Mouse (Mus musculus) midbrain, embryonic 13.5 days (tissue): Measurements from ENCODE around the gene Gm49711. TPM values are rescaled to one million over a fixed set of nuclear protein-coding genes. Genes with fewer than 3 reads are reported as not detected.

ENCODE experiments used
- ATAC-seq: fragments of 200-750 bp; cut with Nextera tagmentation; 2 replicates; pipeline ENCODE4 v1.8.0; 2017; ENCODE audit warnings: mild to moderate bottlenecking, moderate TSS enrichment, moderate library complexity
- H3K27ac ChIP-seq: fragments of 300-500 bp; sonication (generic); 2 replicates; pipeline ENCODE4 v1.5.1; 2015; ENCODE audit warnings: inconsistent platforms, mild to moderate bottlenecking, moderate library complexity
- H3K27me3 ChIP-seq: fragments of 300-500 bp; sonication (generic); 2 replicates; pipeline ENCODE4 v1.6.1; 2015; ENCODE audit warnings: mild to moderate bottlenecking, inconsistent platforms
- H3K36me3 ChIP-seq: fragments of 300-500 bp; sonication (generic); 2 replicates; pipeline ENCODE4 v1.6.1; 2015; ENCODE audit warnings: mild to moderate bottlenecking, inconsistent platforms
- H3K4me1 ChIP-seq: fragments of 300-500 bp; sonication (generic); replicated peaks from 2 replicates; pipeline ENCODE4 v1.6.1; 2015; ENCODE audit warnings: inconsistent platforms
- H3K4me2 ChIP-seq: fragments of 300-500 bp; sonication (generic); replicated peaks from 2 replicates; pipeline ENCODE4 v1.6.1; 2015; ENCODE audit warnings: moderate library complexity, mild to moderate bottlenecking, inconsistent platforms
- H3K4me3 ChIP-seq: fragments of 300-500 bp; sonication (generic); replicated peaks from 2 replicates; pipeline ENCODE4 v1.5.1; 2015; ENCODE audit warnings: mild to moderate bottlenecking, inconsistent platforms
- H3K9ac ChIP-seq: fragments of 300-500 bp; sonication (generic); replicated peaks from 2 replicates; pipeline ENCODE4 v1.6.1; 2015; ENCODE audit warnings: mild to moderate bottlenecking, inconsistent platforms
- H3K9me3 ChIP-seq: fragments of 300-500 bp; sonication (generic); 2 replicates; pipeline ENCODE4 v1.6.1; 2016; ENCODE audit warnings: mild to moderate bottlenecking, inconsistent platforms
- WGBS: fragments of 180-500 bp; shearing (Covaris S2); methylation state at CpG from one replicate; pipeline ENCODE4 v1.1.7; 2015; 5-methylcytosine and 5-hydroxymethylcytosine counted together
- polyA plus RNA-seq: library from polyadenylated mRNA; unstranded; fragments of >200 nt; fragmentation: Nextera tagmentation; extraction: Ambion mirVana; gene quantifications from 2 replicates; pipeline ENCODE4 v1.2.1, GENCODE M21; 2015

The Gm49711 gene
- polyA plus RNA-seq, 1 experiment from 2014 or later, result 0.54 TPM

- 86% methylated on average over 7 of the region's 7 CpGs for WGBS
- no peak overlapping the region for H3K4me3 ChIP-seq
- H3K4me1 ChIP-seq, result no peaks in the 10 kb centered on the region
- H3K9me3 ChIP-seq, result no peaks in the 10 kb centered on the region
- no peak overlapping the region for H3K4me2 ChIP-seq
- H3K27ac ChIP-seq, result no peak overlapping the region
- H3K27me3 ChIP-seq, result no peaks in the 10 kb centered on the region
- no peak for ATAC-seq
- H3K36me3 ChIP-seq, result no peaks in the 10 kb centered on the region
- H3K9ac ChIP-seq, result no peak overlapping the region
These were observed 18.7 kb upstream of the Gm49711 start for GRCm38 (mm10) chr16:92039421-92039820.

GRCm38 (mm10) chr16:92039966-92040365 is 18.1 kb upstream of the Gm49711 start:
- Histone ChIP-seq H3K9me3 (no peaks in the 10 kb centered on the region), H3K4me3 (no peak overlapping the region), H3K27ac (no peak overlapping the region), H3K36me3 (no peaks in the 10 kb centered on the region), H3K4me2 (no peak overlapping the region), H3K27me3 (no peaks in the 10 kb centered on the region), H3K9ac (no peak overlapping the region), H3K4me1 (no peaks in the 10 kb centered on the region)
- ATAC-seq, result no peak
- 95% methylated on average over 11 of the region's 11 CpGs for WGBS

GRCm38 (mm10) chr16:92051777-92052310 is 6.3 kb upstream of the Gm49711 start:
- no peak overlapping the region for H3K9ac ChIP-seq
- peaks cover 10% of the 10 kb centered on the region; the same call in 1 of the 2 replicates for H3K9me3 ChIP-seq
- H3K27ac ChIP-seq, result no peak overlapping the region
- H3K4me1 ChIP-seq, result no peaks in the 10 kb centered on the region
- H3K4me3 ChIP-seq, result no peak overlapping the region
- no peak overlapping the region for H3K4me2 ChIP-seq
- WGBS, result 83% methylated on average over 7 of the region's 7 CpGs
- peaks cover 2% of the 10 kb centered on the region; the same call in 1 of the 2 replicates for H3K27me3 ChIP-seq
- ATAC-seq, result no peak
- no peaks in the 10 kb centered on the region for H3K36me3 ChIP-seq

- Histone ChIP-seq H3K27me3 (peaks cover 2% of the 10 kb centered on the region; the same call in 1 of the 2 replicates), H3K9ac (no peak overlapping the region), H3K4me3 (no peak overlapping the region), H3K4me2 (no peak overlapping the region), H3K36me3 (no peaks in the 10 kb centered on the region), H3K4me1 (peaks cover 6% of the 10 kb centered on the region), H3K9me3 (peaks cover 10% of the 10 kb centered on the region; the same call in 1 of the 2 replicates), H3K27ac (no peak overlapping the region)
- ATAC-seq, result no peak
- WGBS, result 67% methylated on average over 10 of the region's 10 CpGs
These were observed 5.5 kb upstream of the Gm49711 start for GRCm38 (mm10) chr16:92052569-92052968.

GRCm38 (mm10) chr16:92056711-92057110 is 1.4 kb upstream of the Gm49711 start:
- no peak for ATAC-seq
- no peak overlapping the region for H3K27ac ChIP-seq
- H3K36me3 ChIP-seq, result peaks cover 7% of the 10 kb centered on the region
- H3K27me3 ChIP-seq, result peaks cover 2% of the 10 kb centered on the region; the same call in 1 of the 2 replicates
- WGBS, result 59% methylated on average over 2 of the region's 2 CpGs
- H3K4me2 ChIP-seq, result no peak overlapping the region
- peaks cover 10% of the 10 kb centered on the region; the same call in 1 of the 2 replicates for H3K9me3 ChIP-seq
- no peak overlapping the region for H3K4me3 ChIP-seq
- H3K9ac ChIP-seq, result no peak overlapping the region
- H3K4me1 ChIP-seq, result peaks cover 37% of the 10 kb centered on the region

- peak; percentile 68 for ATAC-seq
- WGBS, result 4% methylated on average over 11 of the region's 11 CpGs
- Histone ChIP-seq H3K27ac (peak overlapping the region; percentile 84), H3K4me2 (peak overlapping the region; percentile 84), H3K27me3 (peaks cover 2% of the 10 kb centered on the region; the same call in 1 of the 2 replicates), H3K9ac (peak overlapping the region; percentile 88), H3K36me3 (peaks cover 11% of the 10 kb centered on the region), H3K9me3 (peaks cover 10% of the 10 kb centered on the region; the same call in 1 of the 2 replicates), H3K4me3 (peak overlapping the region; percentile 82), H3K4me1 (peaks cover 37% of the 10 kb centered on the region)
These were observed 662 bp upstream of the Gm49711 start for GRCm38 (mm10) chr16:92057456-92057851.

- H3K4me2 ChIP-seq, result peak overlapping the region; percentile 84
- peak overlapping the region; percentile 82 for H3K4me3 ChIP-seq
- peaks cover 37% of the 10 kb centered on the region for H3K4me1 ChIP-seq
- WGBS, result 2% methylated on average over 59 of the region's 63 CpGs
- peak overlapping the region; percentile 88 for H3K9ac ChIP-seq
- 0 out of 2 replicates have a peak, but pooled peaks cover 4% of the 10 kb centered on the region for H3K9me3 ChIP-seq
- peaks cover 21% of the 10 kb centered on the region for H3K36me3 ChIP-seq
- H3K27ac ChIP-seq, result peak overlapping the region; percentile 84; the same call in 1 of the 2 replicates
- peak; percentile 24 for ATAC-seq
- H3K27me3 ChIP-seq, result peaks cover 2% of the 10 kb centered on the region; the same call in 1 of the 2 replicates
These were observed 816 bp downstream of the Gm49711 start for GRCm38 (mm10) chr16:92058644-92059620.

- H3K27me3 ChIP-seq, result peaks cover 2% of the 10 kb centered on the region; the same call in 1 of the 2 replicates
- H3K4me3 ChIP-seq, result peak overlapping the region; percentile 82
- H3K27ac ChIP-seq, result no peak overlapping the region
- peak overlapping the region; percentile 84 for H3K4me2 ChIP-seq
- ATAC-seq, result no peak
- peaks cover 37% of the 10 kb centered on the region for H3K4me1 ChIP-seq
- WGBS, result 65% methylated on average over 3 of the region's 3 CpGs
- H3K36me3 ChIP-seq, result peaks cover 30% of the 10 kb centered on the region
- H3K9ac ChIP-seq, result 0 out of 2 replicates have a peak overlapping the region, but pooled peaks have one; percentile 15
- no peaks in the 10 kb centered on the region for H3K9me3 ChIP-seq
These were observed 2.1 kb downstream of the Gm49711 start for GRCm38 (mm10) chr16:92060213-92060612.

GRCm38 (mm10) chr16:92061586-92061985 is 3.5 kb downstream of the Gm49711 start:
- H3K4me2 ChIP-seq, result 0 out of 2 replicates have a peak overlapping the region, but pooled peaks have one; percentile 84
- H3K27me3 ChIP-seq, result no peaks in the 10 kb centered on the region; the same call in 1 of the 2 replicates
- ATAC-seq, result no peak
- H3K4me3 ChIP-seq, result no peak overlapping the region
- H3K36me3 ChIP-seq, result peaks cover 38% of the 10 kb centered on the region
- H3K9ac ChIP-seq, result no peak overlapping the region
- H3K9me3 ChIP-seq, result no peaks in the 10 kb centered on the region
- WGBS, result 93% methylated on average over 7 of the region's 7 CpGs
- peaks cover 37% of the 10 kb centered on the region for H3K4me1 ChIP-seq
- H3K27ac ChIP-seq, result no peak overlapping the region

- Histone ChIP-seq H3K9ac (no peak overlapping the region), H3K27ac (no peak overlapping the region), H3K4me3 (no peak overlapping the region), H3K27me3 (no peaks in the 10 kb centered on the region), H3K9me3 (no peaks in the 10 kb centered on the region), H3K4me1 (peaks cover 30% of the 10 kb centered on the region), H3K36me3 (peaks cover 49% of the 10 kb centered on the region), H3K4me2 (no peak overlapping the region)
- 97% methylated on average over 1 of the region's 1 CpGs for WGBS
- no peak for ATAC-seq
These were observed 4.7 kb downstream of the Gm49711 start for GRCm38 (mm10) chr16:92062832-92063231.

GRCm38 (mm10) chr16:92064801-92065200 is 6.7 kb downstream of the Gm49711 start:
- no peak overlapping the region for H3K4me2 ChIP-seq
- H3K9me3 ChIP-seq, result no peaks in the 10 kb centered on the region
- H3K4me1 ChIP-seq, result peaks cover 19% of the 10 kb centered on the region
- H3K27ac ChIP-seq, result no peak overlapping the region
- H3K27me3 ChIP-seq, result no peaks in the 10 kb centered on the region
- no peak overlapping the region for H3K4me3 ChIP-seq
- no peak overlapping the region for H3K9ac ChIP-seq
- ATAC-seq, result no peak
- H3K36me3 ChIP-seq, result peaks cover 58% of the 10 kb centered on the region
- WGBS, result 95% methylated on average over 2 of the region's 2 CpGs

- H3K9ac ChIP-seq, result no peak overlapping the region
- H3K4me3 ChIP-seq, result no peak overlapping the region
These were observed 12.2 kb downstream of the Gm49711 start for GRCm38 (mm10) chr16:92070338-92070737.

More at GRCm38 (mm10) chr16:92070338-92070737, 12.2 kb downstream of the Gm49711 start:
- Histone ChIP-seq H3K9me3 (no peaks in the 10 kb centered on the region), H3K27me3 (no peaks in the 10 kb centered on the region), H3K27ac (no peak overlapping the region), H3K4me1 (no peaks in the 10 kb centered on the region), H3K36me3 (peaks cover 43% of the 10 kb centered on the region), H3K4me2 (no peak overlapping the region)
- WGBS, result 95% methylated on average over 8 of the region's 8 CpGs
- no peak for ATAC-seq
